Mouse (Mus musculus) lung, postnatal 0 days (tissue): ENCODE data around the gene Gm826. TPM values are rescaled to one million over a fixed set of nuclear protein-coding genes. Genes with fewer than 3 reads are reported as not detected.

Experiments used
- ATAC-seq: fragments of 200-750 bp; cut with Nextera tagmentation; 2 replicates; pipeline ENCODE4 v1.8.0; 2017; ENCODE audit warnings: moderate library complexity
- DNase-seq: peaks from one replicate; pipeline ENCODE4 v3.0.0-alpha.2; 2016; ENCODE audit warnings: low spot score
- H3K27ac ChIP-seq: fragments of 300-500 bp; sonication (generic); 2 replicates; pipeline ENCODE4 v1.5.1; 2014; ENCODE audit warnings: antibody characterized with exemption, mild to moderate bottlenecking, low read length, mixed read lengths
- H3K27me3 ChIP-seq: fragments of 300-500 bp; sonication (generic); replicated peaks from 2 replicates; pipeline ENCODE4 v1.6.1; 2014; ENCODE audit warnings: low read length, mixed read lengths; ENCODE audit not compliant: insufficient read depth
- H3K36me3 ChIP-seq: fragments of 300-500 bp; sonication (generic); 2 replicates; pipeline ENCODE4 v1.6.1; 2014; ENCODE audit warnings: low read length, mixed read lengths; ENCODE audit not compliant: insufficient read depth
- H3K4me1 ChIP-seq: fragments of 300-500 bp; sonication (generic); 2 replicates; pipeline ENCODE4 v1.6.1; 2014; ENCODE audit warnings: antibody characterized with exemption, low read depth, low read length, mixed read lengths; ENCODE audit not compliant: insufficient read depth
- H3K4me2 ChIP-seq: fragments of 300-500 bp; sonication (generic); replicated peaks from 2 replicates; pipeline ENCODE4 v1.6.1; 2014; ENCODE audit warnings: low read depth, mild to moderate bottlenecking, low read length, moderate library complexity, mixed read lengths
- H3K4me3 ChIP-seq: fragments of 300-500 bp; sonication (generic); 2 replicates; pipeline ENCODE4 v1.5.1; 2014; ENCODE audit warnings: low read depth, low read length
- H3K9ac ChIP-seq: fragments of 300-500 bp; sonication (generic); replicated peaks from 2 replicates; pipeline ENCODE4 v1.6.1; 2014; ENCODE audit warnings: low read depth, mild to moderate bottlenecking
- H3K9me3 ChIP-seq: fragments of 300-500 bp; sonication (generic); 2 replicates; pipeline ENCODE4 v1.6.1; 2016; ENCODE audit warnings: low read length, mixed read lengths
- CTCF ChIP-seq: IDR thresholded peaks from 2 replicates; pipeline ENCODE4 v1.5.1; 2016; ENCODE audit warnings: antibody characterized with exemption, mild to moderate bottlenecking
- EP300 ChIP-seq: IDR thresholded peaks from 2 replicates; pipeline ENCODE4 v1.6.1; 2016; ENCODE audit warnings: antibody characterized with exemption, mild to moderate bottlenecking, control low read depth
- WGBS: fragments of 180-500 bp; shearing (Covaris S2); extraction: QIAGEN DNeasy Blood & Tissue Kit; methylation state at CpG from one replicate; pipeline ENCODE4 v1.1.7; 2014; 5-methylcytosine and 5-hydroxymethylcytosine counted together
- polyA plus RNA-seq: library from polyadenylated mRNA; unstranded; fragments of >200 nt; fragmentation: Nextera tagmentation; extraction: Ambion mirVana; gene quantifications from 2 replicates; pipeline ENCODE4 v1.2.1, GENCODE M21; 2015

Gene Gm826
- polyA plus RNA-seq, 1 experiment from 2014 or later: 0.53 TPM

GRCm38 (mm10) chr2:160328886-160329285 lies 5.1 kb downstream of the Gm826 start:
- DNase-seq (no peak), ATAC-seq (0 out of 2 replicates have a peak, but pooled peaks have one; percentile 10)
- 35% methylated on average over 9 of the region's 9 CpGs for WGBS
- no peak overlapping the region for H3K4me2 ChIP-seq
- H3K4me3 ChIP-seq: no peak overlapping the region
- no peaks in the 10 kb centered on the region for H3K9me3 ChIP-seq
- H3K27ac ChIP-seq: no peak overlapping the region
- peaks cover 11% of the 10 kb centered on the region; the same call in 1 of the 2 replicates for H3K4me1 ChIP-seq
- no peak overlapping the region for H3K9ac ChIP-seq
- no peak for TF ChIP-seq EP300
- TF ChIP-seq CTCF: no peak
- H3K36me3 ChIP-seq: no peaks in the 10 kb centered on the region
- no peaks in the 10 kb centered on the region for H3K27me3 ChIP-seq

DNA sequence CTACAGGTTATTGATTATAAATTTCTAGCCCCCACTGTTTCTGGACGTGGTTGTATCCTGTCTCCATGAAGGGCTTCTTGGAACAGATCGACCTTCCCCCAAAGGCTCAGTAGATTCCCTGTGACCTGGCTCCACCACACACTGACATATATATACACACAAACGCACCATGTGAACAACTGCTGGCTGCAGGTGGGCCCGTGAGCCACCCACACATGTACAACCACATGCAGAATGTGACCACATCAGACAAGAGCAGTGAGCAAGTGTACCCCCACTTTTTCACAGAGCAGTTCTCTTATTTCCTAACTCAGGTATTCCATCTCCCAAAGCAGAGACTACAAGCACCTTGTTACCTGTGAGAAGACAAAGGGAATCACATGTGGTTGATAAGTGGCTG lies 6.2 kb downstream of the Gm826 start:
- ATAC-seq: no peak
- H3K27ac ChIP-seq: no peak overlapping the region
- 70% methylated on average over 4 of the region's 4 CpGs for WGBS
- no peaks in the 10 kb centered on the region for H3K36me3 ChIP-seq
- H3K27me3 ChIP-seq: no peaks in the 10 kb centered on the region
- H3K4me2 ChIP-seq: no peak overlapping the region
- DNase-seq: no peak
- no peak overlapping the region for H3K9ac ChIP-seq
- H3K9me3 ChIP-seq: no peaks in the 10 kb centered on the region
- peaks cover 11% of the 10 kb centered on the region; the same call in 1 of the 2 replicates for H3K4me1 ChIP-seq
- no peak overlapping the region for H3K4me3 ChIP-seq
- TF ChIP-seq CTCF (no peak), EP300 (no peak)

DNA sequence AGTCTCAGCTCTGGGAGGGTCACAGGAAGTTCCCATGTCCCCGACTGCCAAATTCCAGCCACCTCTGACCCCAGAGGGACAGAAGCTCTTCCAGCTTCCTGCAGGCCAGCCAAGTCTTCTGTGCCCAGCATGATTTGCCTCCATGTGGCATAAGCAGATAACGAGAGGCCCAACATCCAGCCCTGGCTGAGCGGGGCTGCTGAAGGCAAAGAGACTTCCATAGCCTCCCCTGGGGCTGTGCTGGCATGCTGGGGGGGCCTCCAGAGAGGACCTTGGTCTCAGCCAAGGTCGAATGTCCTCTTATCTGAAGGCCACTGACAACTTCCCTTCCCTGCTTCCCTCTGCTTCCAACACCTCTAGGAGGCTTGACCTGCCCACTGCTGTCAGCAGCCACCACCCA lies 6.8 kb downstream of the Gm826 start:
- Histone ChIP-seq H3K4me3 (no peak overlapping the region), H3K27me3 (no peaks in the 10 kb centered on the region), H3K27ac (no peak overlapping the region), H3K9ac (no peak overlapping the region), H3K4me2 (no peak overlapping the region), H3K36me3 (no peaks in the 10 kb centered on the region), H3K9me3 (no peaks in the 10 kb centered on the region), H3K4me1 (peaks cover 11% of the 10 kb centered on the region; the same call in 1 of the 2 replicates)
- TF ChIP-seq CTCF (no peak), EP300 (0 out of 2 replicates have a peak, but pooled peaks have one; percentile 30)
- ATAC-seq (peak; percentile 83), DNase-seq (peak; percentile 69)
- WGBS: 14% methylated on average over 4 of the region's 4 CpGs

GRCm38 (mm10) chr2:160325105-160325644 lies 8.8 kb downstream of the Gm826 start:
- ATAC-seq (no peak), DNase-seq (no peak)
- Histone ChIP-seq H3K4me2 (no peak overlapping the region), H3K27me3 (no peaks in the 10 kb centered on the region), H3K4me1 (peaks cover 11% of the 10 kb centered on the region; the same call in 1 of the 2 replicates), H3K27ac (no peak overlapping the region), H3K9me3 (no peaks in the 10 kb centered on the region), H3K9ac (no peak overlapping the region), H3K4me3 (no peak overlapping the region), H3K36me3 (no peaks in the 10 kb centered on the region)
- 75% methylated on average over 6 of the region's 6 CpGs for WGBS
- TF ChIP-seq CTCF (no peak), EP300 (no peak)

- H3K4me3 ChIP-seq: no peak overlapping the region
- no peaks in the 10 kb centered on the region for H3K36me3 ChIP-seq
- WGBS: 31% methylated on average over 4 of the region's 4 CpGs
- no peaks in the 10 kb centered on the region for H3K27me3 ChIP-seq
- peak; percentile 50 for DNase-seq
- H3K4me2 ChIP-seq: no peak overlapping the region
- H3K27ac ChIP-seq: no peak overlapping the region
- no peak for ATAC-seq
- no peak for TF ChIP-seq CTCF
- no peak for TF ChIP-seq EP300
- H3K9me3 ChIP-seq: no peaks in the 10 kb centered on the region
- H3K4me1 ChIP-seq: no peaks in the 10 kb centered on the region; the same call in 1 of the 2 replicates
- H3K9ac ChIP-seq: no peak overlapping the region
Observed at GRCm38 (mm10) chr2:160321829-160322228, 12.1 kb downstream of the Gm826 start.

- DNase-seq (peak; percentile 46), ATAC-seq (peak; percentile 32; the same call in 1 of the 2 replicates)
- TF ChIP-seq CTCF: no peak
- no peak for TF ChIP-seq EP300
- Histone ChIP-seq H3K27me3 (no peaks in the 10 kb centered on the region), H3K4me3 (no peak overlapping the region), H3K36me3 (no peaks in the 10 kb centered on the region), H3K9ac (no peak overlapping the region), H3K4me2 (no peak overlapping the region), H3K27ac (no peak overlapping the region), H3K9me3 (no peaks in the 10 kb centered on the region), H3K4me1 (no peaks in the 10 kb centered on the region; the same call in 1 of the 2 replicates)
- WGBS: 18% methylated on average over 4 of the region's 4 CpGs
Observed at GRCm38 (mm10) chr2:160318255-160318654, 15.7 kb downstream of the Gm826 start.
